Mouse (Mus musculus) stomach, embryonic 16.5 days (tissue): Measurements from ENCODE around the gene Gm128. TPM values are rescaled to one million over a fixed set of nuclear protein-coding genes. Genes with fewer than 3 reads are reported as not detected.

Experiments used
- ATAC-seq: fragments of 200-750 bp; cut with Nextera tagmentation; 2 replicates; pipeline ENCODE4 v1.8.0; 2017; ENCODE audit warnings: moderate number of reproducible peaks, moderate TSS enrichment; ENCODE audit not compliant: insufficient read depth, low FRiP score
- H3K27ac ChIP-seq: fragments of 300-500 bp; sonication (generic); 2 replicates; pipeline ENCODE4 v1.5.1; 2014; ENCODE audit warnings: low read length
- H3K27me3 ChIP-seq: fragments of 300-500 bp; sonication (generic); 2 replicates; pipeline ENCODE4 v1.6.1; 2014; ENCODE audit warnings: low read length, control low read depth, mixed read lengths; ENCODE audit not compliant: control insufficient read depth, insufficient read depth
- H3K36me3 ChIP-seq: fragments of 300-500 bp; sonication (generic); 2 replicates; pipeline ENCODE4 v1.6.1; 2014; ENCODE audit warnings: low read length; ENCODE audit not compliant: control insufficient read depth, insufficient read depth
- H3K4me1 ChIP-seq: fragments of 300-500 bp; sonication (generic); 2 replicates; pipeline ENCODE4 v1.6.1; 2014; ENCODE audit warnings: low read length, control low read depth, mixed read lengths; ENCODE audit not compliant: control insufficient read depth, insufficient read depth
- H3K4me2 ChIP-seq: fragments of 300-500 bp; sonication (generic); 2 replicates; pipeline ENCODE4 v1.6.1; 2014; ENCODE audit warnings: low read depth, low read length, mixed read lengths
- H3K4me3 ChIP-seq: fragments of 300-500 bp; sonication (generic); replicated peaks from 2 replicates; pipeline ENCODE4 v1.5.1; 2014; ENCODE audit warnings: mild to moderate bottlenecking, low read length
- H3K9ac ChIP-seq: fragments of 300-500 bp; sonication (generic); 2 replicates; pipeline ENCODE4 v1.6.1; 2014; ENCODE audit warnings: low read length
- H3K9me3 ChIP-seq: fragments of 300-500 bp; sonication (generic); replicated peaks from 2 replicates; pipeline ENCODE4 v1.6.1; 2016; ENCODE audit warnings: low read length, control low read depth; ENCODE audit not compliant: control insufficient read depth
- WGBS: fragments of 180-500 bp; shearing (Covaris S2); extraction: QIAGEN DNeasy Blood & Tissue Kit; methylation state at CpG from one replicate; pipeline ENCODE4 v1.1.7; 2014; 5-methylcytosine and 5-hydroxymethylcytosine counted together
- polyA plus RNA-seq: library from polyadenylated mRNA; unstranded; fragments of >200 nt; fragmentation: Nextera tagmentation; extraction: Ambion mirVana; gene quantifications from 2 replicates; pipeline ENCODE4 v1.2.1, GENCODE M21; 2015

Gene Gm128
- polyA plus RNA-seq, 1 experiment from 2014 or later: 0.52 TPM

GRCm38 (mm10) chr3:95229781-95230494, 11.5 kb downstream of the Gm128 start:
- Histone ChIP-seq H3K4me1 (peaks cover 38% of the 10 kb centered on the region), H3K4me3 (peak overlapping the region; percentile 89), H3K9me3 (no peaks in the 10 kb centered on the region), H3K4me2 (peak overlapping the region; percentile 88), H3K36me3 (peaks cover 30% of the 10 kb centered on the region), H3K9ac (peak overlapping the region; percentile 98), H3K27ac (peak overlapping the region; percentile 99), H3K27me3 (no peaks in the 10 kb centered on the region)
- peak; percentile 27; the same call in 1 of the 2 replicates for ATAC-seq
- WGBS: 0% methylated on average over 13 of the region's 13 CpGs

GRCm38 (mm10) chr3:95228894-95229780, 12.3 kb downstream of the Gm128 start:
- ATAC-seq: peak; percentile 18

GRCm38 (mm10) chr3:95228148-95228893, 13.1 kb downstream of the Gm128 start, which contains the start of gene Cdc42se1:
Gene Cdc42se1, plus strand, starts transcription at chr3:95228732.
- Histone ChIP-seq H3K27me3 (no peaks in the 10 kb centered on the region), H3K9ac (peak within 1 kb of the TSS; percentile 98), H3K9me3 (no peaks in the 10 kb centered on the region), H3K4me3 (peak within 1 kb of the TSS; percentile 89), H3K4me1 (peaks cover 42% of the 10 kb centered on the region), H3K4me2 (peak within 1 kb of the TSS; percentile 88), H3K27ac (peak within 1 kb of the TSS; percentile 99), H3K36me3 (peaks cover 23% of the 10 kb centered on the region)
- WGBS: under 1% methylated on average over 64 of the region's 64 CpGs
- ATAC-seq: peak; percentile 89

More at GRCm38 (mm10) chr3:95228894-95229780, 12.3 kb downstream of the Gm128 start:
- H3K9ac ChIP-seq: peak overlapping the region; percentile 98
- H3K4me2 ChIP-seq: peak overlapping the region; percentile 88
- H3K36me3 ChIP-seq: peaks cover 22% of the 10 kb centered on the region
- H3K27me3 ChIP-seq: no peaks in the 10 kb centered on the region
- H3K9me3 ChIP-seq: no peaks in the 10 kb centered on the region
- WGBS: under 1% methylated on average over 43 of the region's 43 CpGs
- H3K4me1 ChIP-seq: peaks cover 41% of the 10 kb centered on the region
- H3K27ac ChIP-seq: peak overlapping the region; percentile 99
- H3K4me3 ChIP-seq: peak overlapping the region; percentile 89

GRCm38 (mm10) chr3:95227214-95227613, 14.2 kb downstream of the Gm128 start:
- Histone ChIP-seq H3K9ac (peak overlapping the region; percentile 53), H3K27ac (peak overlapping the region; percentile 21)

GRCm38 (mm10) chr3:95224295-95224694, 17.1 kb downstream of the Gm128 start:
- Histone ChIP-seq H3K27me3 (no peaks in the 10 kb centered on the region), H3K4me1 (peaks cover 14% of the 10 kb centered on the region), H3K9ac (no peak overlapping the region), H3K27ac (no peak overlapping the region), H3K4me3 (no peak overlapping the region), H3K36me3 (peaks cover 17% of the 10 kb centered on the region), H3K4me2 (no peak overlapping the region), H3K9me3 (no peaks in the 10 kb centered on the region)
- 41% methylated on average over 6 of the region's 6 CpGs for WGBS
- ATAC-seq: no peak

More at GRCm38 (mm10) chr3:95227214-95227613, 14.2 kb downstream of the Gm128 start:
- ATAC-seq: no peak
- Histone ChIP-seq H3K36me3 (peaks cover 13% of the 10 kb centered on the region), H3K4me2 (peak overlapping the region; percentile 88), H3K4me1 (peaks cover 36% of the 10 kb centered on the region), H3K9me3 (no peaks in the 10 kb centered on the region), H3K4me3 (peak overlapping the region; percentile 89), H3K27me3 (no peaks in the 10 kb centered on the region)
- WGBS: 4% methylated on average over 1 of the region's 1 CpGs

- Histone ChIP-seq H3K36me3 (peaks cover 17% of the 10 kb centered on the region), H3K27ac (no peak overlapping the region), H3K27me3 (no peaks in the 10 kb centered on the region), H3K4me3 (no peak overlapping the region), H3K9ac (no peak overlapping the region), H3K4me2 (no peak overlapping the region), H3K4me1 (peaks cover 16% of the 10 kb centered on the region), H3K9me3 (no peaks in the 10 kb centered on the region)
- WGBS: 87% methylated on average over 2 of the region's 2 CpGs
- ATAC-seq: no peak
These were observed 18.4 kb downstream of the Gm128 start for GRCm38 (mm10) chr3:95223041-95223440.

GRCm38 (mm10) chr3:95218466-95219137, 22.8 kb downstream of the Gm128 start:
- no peaks in the 10 kb centered on the region for H3K9me3 ChIP-seq
- H3K36me3 ChIP-seq: peaks cover 21% of the 10 kb centered on the region
- H3K9ac ChIP-seq: peak overlapping the region; percentile 97; the same call in 1 of the 2 replicates
- peak overlapping the region; percentile 71 for H3K4me2 ChIP-seq
- H3K27ac ChIP-seq: peak overlapping the region; percentile 100
- peaks cover 8% of the 10 kb centered on the region; the same call in 1 of the 2 replicates for H3K4me1 ChIP-seq
- 74% methylated on average over 6 of the region's 6 CpGs for WGBS
- peak overlapping the region; percentile 92 for H3K4me3 ChIP-seq
- no peaks in the 10 kb centered on the region for H3K27me3 ChIP-seq
- ATAC-seq: no peak
